Mouse (Mus musculus) megakaryocyte, embryonic 14.5 days (primary cell): ENCODE data around the gene Podnl1. TPM values are rescaled to one million over a fixed set of nuclear protein-coding genes. Genes with fewer than 3 reads are reported as not detected.

Source experiments
- H3K27me3 ChIP-seq: replicated peaks from 2 replicates; pipeline ENCODE3; 2012; ENCODE audit warnings: inconsistent platforms
- H3K36me3 ChIP-seq: replicated peaks from 2 replicates; pipeline ENCODE3; 2012; ENCODE audit warnings: low read length, inconsistent platforms, mixed read lengths
- H3K4me1 ChIP-seq: 2 replicates; pipeline ENCODE4 v1.6.1; 2012; ENCODE audit warnings: inconsistent platforms
- H3K4me3 ChIP-seq: replicated peaks from 2 replicates; pipeline ENCODE3; 2012; ENCODE audit warnings: moderate library complexity, mild to moderate bottlenecking, inconsistent platforms
- H3K9me3 ChIP-seq: 2 replicates; pipeline ENCODE4 v1.6.1; 2012; ENCODE audit warnings: inconsistent platforms
- FLI1 ChIP-seq: IDR thresholded peaks from 2 replicates; pipeline ENCODE4 v1.6.1; 2012; ENCODE audit warnings: low read length, inconsistent platforms, mixed read lengths
- GATA1 ChIP-seq: IDR thresholded peaks from 3 replicates; pipeline ENCODE4 v1.6.1; 2012; ENCODE audit warnings: mixed read lengths, low read length, inconsistent platforms, borderline replicate concordance
- polyA plus RNA-seq: library from polyadenylated mRNA; stranded (reverse); fragments of >175 nt; gene quantifications from 2 replicates; pipeline ENCODE4 v1.2.3, GENCODE M21; 2012; ENCODE audit warnings: low replicate concordance; ENCODE audit not compliant: insufficient read depth

Gene Podnl1
- polyA plus RNA-seq, 1 experiment = 0.75 TPM

DNA sequence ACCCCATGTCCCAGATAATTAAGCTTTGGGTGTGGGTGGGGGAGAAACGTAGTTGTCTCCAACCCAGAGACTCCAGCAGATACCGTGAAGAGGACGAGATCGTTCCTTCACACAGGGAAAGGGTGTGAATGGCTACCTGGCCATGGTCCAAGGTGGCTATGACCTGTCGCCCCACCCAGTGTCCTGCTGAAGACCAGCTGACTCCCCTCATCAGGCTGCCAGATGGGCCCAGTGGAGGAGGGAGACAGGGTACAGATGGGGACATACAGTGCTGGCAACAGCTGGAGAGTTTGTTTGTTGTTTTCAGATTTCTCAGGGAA lies 22.7 kb downstream of the Podnl1 start:
- Histone ChIP-seq H3K4me1 (peaks cover 58% of the 10 kb centered on the region), H3K36me3 (peaks cover 28% of the 10 kb centered on the region), H3K9me3 (no peaks in the 10 kb centered on the region), H3K4me3 (peak overlapping the region; percentile 82), H3K27me3 (no peaks in the 10 kb centered on the region)
- TF ChIP-seq GATA1 = no peak
- no peak for TF ChIP-seq FLI1

DNA sequence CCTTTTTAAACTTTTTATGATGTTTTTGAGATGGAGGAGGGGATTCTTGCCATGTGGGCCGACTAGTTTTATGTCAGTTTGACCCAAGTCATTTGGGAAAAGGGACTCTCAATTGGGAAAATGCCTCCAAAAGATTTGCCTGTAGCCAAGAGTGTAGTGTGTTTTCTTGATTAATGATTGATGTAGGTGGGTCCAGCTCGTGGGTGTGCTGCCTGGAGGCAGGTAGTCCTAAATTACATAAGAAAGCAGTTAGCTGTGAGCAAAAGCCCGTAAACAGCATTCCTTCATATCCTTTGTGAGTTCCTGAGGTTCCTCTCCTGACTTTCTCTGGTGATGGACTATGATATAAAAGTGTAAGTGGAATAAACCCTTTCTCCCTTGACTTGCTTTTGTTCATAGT lies 23.4 kb downstream of the Podnl1 start:
- Histone ChIP-seq H3K36me3 (peaks cover 21% of the 10 kb centered on the region), H3K4me1 (peaks cover 58% of the 10 kb centered on the region), H3K9me3 (no peaks in the 10 kb centered on the region), H3K4me3 (no peak overlapping the region), H3K27me3 (no peaks in the 10 kb centered on the region)
- TF ChIP-seq GATA1 (no peak), FLI1 (no peak)

DNA sequence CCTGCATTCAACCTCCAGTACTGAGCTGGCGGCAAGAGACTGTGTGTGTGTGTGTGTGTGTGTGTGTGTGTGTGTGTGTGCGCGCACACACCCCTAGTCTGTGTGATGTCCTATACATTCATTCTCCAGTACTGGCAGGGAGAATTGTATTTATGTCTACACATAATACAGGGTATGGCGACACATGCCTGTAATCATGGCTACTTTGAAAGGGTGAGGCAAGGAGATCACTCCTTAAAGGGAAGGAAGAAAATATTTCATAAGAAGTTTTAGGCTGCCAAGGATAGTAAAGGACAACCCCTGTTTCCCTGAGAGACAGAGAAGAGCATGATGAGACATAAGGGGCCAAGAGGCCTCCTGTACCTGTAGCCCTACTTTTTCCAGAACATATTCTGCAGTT lies 31.8 kb downstream of the Podnl1 start:
- Histone ChIP-seq H3K4me1 (peaks cover 5% of the 10 kb centered on the region; the same call in 1 of the 2 replicates), H3K27me3 (peaks cover 14% of the 10 kb centered on the region), H3K36me3 (no peaks in the 10 kb centered on the region)

DNA sequence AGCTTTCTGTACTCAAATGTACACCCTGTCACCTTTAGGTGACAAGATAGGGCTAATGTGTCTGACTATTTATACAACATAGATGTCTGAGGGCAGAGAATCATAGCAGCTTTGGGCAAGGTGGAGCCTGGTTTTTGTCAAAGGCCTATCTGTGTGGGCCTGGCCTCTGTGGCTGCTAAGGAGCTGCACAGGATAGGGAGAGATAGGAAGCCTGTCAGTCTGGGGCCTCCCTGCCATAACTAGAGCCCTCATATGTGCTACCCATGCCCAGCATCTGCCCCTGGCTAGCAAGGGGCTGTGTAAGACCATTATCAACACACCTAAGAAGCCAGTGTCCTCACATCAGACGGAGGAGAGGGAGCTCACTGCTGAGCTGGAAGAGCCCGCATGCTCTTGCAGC lies 41.9 kb downstream of the Podnl1 start:
- no peak overlapping the region for H3K4me3 ChIP-seq
- H3K9me3 ChIP-seq = no peaks in the 10 kb centered on the region
- peaks cover 74% of the 10 kb centered on the region for H3K4me1 ChIP-seq
- H3K27me3 ChIP-seq = peaks cover 20% of the 10 kb centered on the region
- TF ChIP-seq GATA1 (no peak), FLI1 (no peak)
- H3K36me3 ChIP-seq = peaks cover 5% of the 10 kb centered on the region

More for the DNA sequence above, 31.8 kb downstream of the Podnl1 start:
- no peaks in the 10 kb centered on the region for H3K9me3 ChIP-seq
- H3K4me3 ChIP-seq = no peak overlapping the region
- TF ChIP-seq FLI1 = no peak
- no peak for TF ChIP-seq GATA1

DNA sequence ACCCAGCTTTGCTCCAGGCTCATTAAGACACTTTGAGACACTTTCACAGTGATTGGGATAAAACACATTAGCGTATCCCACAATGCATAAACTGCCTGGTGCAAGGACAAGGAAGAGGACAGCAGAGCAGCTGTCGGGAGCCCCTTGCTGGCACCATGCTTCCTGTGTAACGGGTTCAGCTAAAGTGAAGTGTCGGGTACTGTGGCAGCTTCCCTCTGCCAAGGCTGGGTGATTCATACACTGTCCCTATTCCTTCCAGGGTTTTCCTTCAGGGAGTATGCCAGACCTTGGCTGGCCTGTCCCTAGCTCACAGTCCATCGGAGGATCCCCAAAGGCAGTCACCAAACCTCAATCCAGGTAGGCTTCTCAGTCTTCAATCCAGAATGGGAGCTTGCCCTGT lies 44.3 kb downstream of the Podnl1 start:
- TF ChIP-seq GATA1 = no peak
- no peak for TF ChIP-seq FLI1
- Histone ChIP-seq H3K4me3 (no peak overlapping the region), H3K4me1 (peaks cover 77% of the 10 kb centered on the region), H3K36me3 (peaks cover 16% of the 10 kb centered on the region), H3K27me3 (peaks cover 23% of the 10 kb centered on the region), H3K9me3 (no peaks in the 10 kb centered on the region)

DNA sequence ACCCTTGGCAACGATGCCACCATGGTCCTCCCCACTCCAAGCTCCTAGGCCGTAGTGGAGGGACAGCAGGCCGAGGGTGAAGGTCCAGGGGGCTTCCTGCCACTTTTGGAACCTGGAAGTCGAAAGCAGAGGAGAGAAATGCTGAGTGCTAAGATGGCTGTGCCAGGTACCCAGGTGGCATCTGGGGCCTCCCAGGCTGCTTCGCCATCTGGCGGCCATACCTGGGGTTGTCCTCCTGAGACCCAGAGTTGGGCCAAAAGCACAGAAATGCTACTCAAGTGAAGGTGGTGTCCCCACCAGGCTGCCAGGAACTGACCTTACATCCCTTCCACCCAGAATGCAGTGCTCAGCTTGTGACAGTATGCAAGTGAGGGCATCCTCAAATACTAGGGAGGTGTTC lies 48.1 kb downstream of the Podnl1 start:
- Histone ChIP-seq H3K4me3 (no peak overlapping the region), H3K27me3 (peaks cover 11% of the 10 kb centered on the region), H3K9me3 (no peaks in the 10 kb centered on the region), H3K4me1 (peaks cover 61% of the 10 kb centered on the region), H3K36me3 (peaks cover 16% of the 10 kb centered on the region)
- TF ChIP-seq FLI1 (no peak), GATA1 (no peak)

DNA sequence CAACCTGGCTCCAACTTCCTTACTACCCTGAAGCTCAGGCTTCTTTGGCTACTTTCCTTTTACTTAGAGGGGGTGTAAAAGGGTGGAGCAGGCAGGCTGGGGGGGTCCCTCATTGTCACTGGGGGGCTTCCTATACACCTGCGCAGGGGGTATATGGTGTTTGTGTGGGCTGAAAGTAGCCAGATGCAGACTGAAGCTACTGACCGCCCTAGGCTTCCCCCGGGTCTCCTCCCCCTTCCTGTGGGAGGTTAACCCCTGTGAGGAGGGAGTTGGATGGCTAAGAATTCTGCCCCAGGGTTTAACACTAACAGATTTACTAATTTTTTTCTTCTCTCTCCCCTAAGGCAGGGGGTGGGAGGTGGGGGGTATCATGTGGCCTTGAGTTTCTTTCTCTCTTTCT lies 50.8 kb downstream of the Podnl1 start:
- no peaks in the 10 kb centered on the region for H3K9me3 ChIP-seq
- no peak overlapping the region for H3K4me3 ChIP-seq
- no peak for TF ChIP-seq FLI1
- H3K36me3 ChIP-seq = peaks cover 16% of the 10 kb centered on the region
- H3K4me1 ChIP-seq = peaks cover 52% of the 10 kb centered on the region
- H3K27me3 ChIP-seq = peaks cover 6% of the 10 kb centered on the region

DNA sequence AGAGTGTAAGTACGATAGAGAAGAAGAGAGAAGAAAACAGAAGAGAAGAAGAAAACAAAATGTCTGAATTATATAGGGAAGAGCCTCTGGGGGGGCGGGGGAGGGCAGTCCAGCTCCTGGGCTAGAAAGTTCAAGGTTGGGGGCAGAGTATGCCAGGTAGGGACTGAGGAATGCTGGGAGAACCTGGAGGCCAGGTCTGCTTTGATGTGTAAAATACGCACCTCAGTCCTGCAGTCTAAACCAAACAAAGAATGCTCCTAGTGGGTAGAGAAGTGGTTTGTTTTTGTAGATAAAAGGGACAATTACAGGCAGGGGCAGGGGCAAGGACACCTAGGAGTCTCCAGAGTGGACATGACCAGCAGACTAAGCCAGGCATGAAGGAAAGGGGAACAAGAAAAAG lies 51.6 kb downstream of the Podnl1 start:
- H3K36me3 ChIP-seq = peaks cover 12% of the 10 kb centered on the region
- no peak for TF ChIP-seq FLI1
- TF ChIP-seq GATA1 = no peak
- H3K27me3 ChIP-seq = peaks cover 8% of the 10 kb centered on the region
- H3K4me3 ChIP-seq = no peak overlapping the region
- no peaks in the 10 kb centered on the region for H3K9me3 ChIP-seq
- peaks cover 44% of the 10 kb centered on the region for H3K4me1 ChIP-seq

DNA sequence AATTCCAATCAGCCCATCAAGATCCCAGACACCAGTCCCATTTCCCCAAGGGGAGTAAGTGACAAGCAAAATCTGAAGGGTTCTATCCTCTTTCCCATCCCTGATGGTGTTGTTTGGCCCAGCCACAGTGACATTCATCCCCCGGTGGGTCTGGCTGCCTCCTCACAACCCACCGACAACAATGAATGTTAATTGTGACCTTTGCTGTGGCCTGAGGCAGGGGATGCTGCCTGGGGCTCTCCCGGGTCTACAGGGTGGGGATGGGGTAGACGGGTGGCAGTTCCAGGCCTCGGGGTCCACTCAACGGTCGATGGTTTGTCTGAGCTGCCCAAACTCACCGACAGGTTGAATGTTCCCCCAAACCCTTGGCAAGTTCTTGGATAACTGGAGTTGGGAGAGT lies 52.8 kb downstream of the Podnl1 start:
- Histone ChIP-seq H3K9me3 (no peaks in the 10 kb centered on the region), H3K4me1 (peaks cover 42% of the 10 kb centered on the region)

DNA sequence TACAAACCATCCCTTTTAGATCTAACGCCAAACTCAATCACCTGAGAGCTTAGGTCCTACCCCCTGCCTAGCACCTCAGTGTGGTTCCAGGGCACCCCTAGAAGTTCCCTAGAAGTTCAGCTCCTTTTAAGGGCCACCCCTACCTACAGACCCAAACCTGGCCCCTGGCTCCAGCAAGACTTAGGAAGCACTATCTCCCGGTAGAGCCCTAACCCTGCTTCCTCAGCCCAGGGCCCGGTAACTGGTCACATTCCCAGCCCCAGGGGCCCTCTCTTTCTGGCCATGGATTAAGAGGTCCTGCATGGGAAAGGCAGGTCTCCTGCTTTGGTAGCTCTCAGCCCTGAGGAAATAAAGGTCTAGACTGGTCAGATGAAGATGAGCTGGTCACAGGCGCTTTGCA lies 54.2 kb downstream of the Podnl1 start:
- Histone ChIP-seq H3K4me1 (peaks cover 51% of the 10 kb centered on the region), H3K4me3 (no peak overlapping the region), H3K36me3 (no peaks in the 10 kb centered on the region), H3K27me3 (peaks cover 29% of the 10 kb centered on the region), H3K9me3 (peaks cover 5% of the 10 kb centered on the region; the same call in 1 of the 2 replicates)
- no peak for TF ChIP-seq FLI1
- TF ChIP-seq GATA1 = no peak

More for the DNA sequence above, 52.8 kb downstream of the Podnl1 start:
- no peak for TF ChIP-seq FLI1
- TF ChIP-seq GATA1 = no peak
- peaks cover 6% of the 10 kb centered on the region for H3K36me3 ChIP-seq
- no peak overlapping the region for H3K4me3 ChIP-seq
- peaks cover 16% of the 10 kb centered on the region for H3K27me3 ChIP-seq

DNA sequence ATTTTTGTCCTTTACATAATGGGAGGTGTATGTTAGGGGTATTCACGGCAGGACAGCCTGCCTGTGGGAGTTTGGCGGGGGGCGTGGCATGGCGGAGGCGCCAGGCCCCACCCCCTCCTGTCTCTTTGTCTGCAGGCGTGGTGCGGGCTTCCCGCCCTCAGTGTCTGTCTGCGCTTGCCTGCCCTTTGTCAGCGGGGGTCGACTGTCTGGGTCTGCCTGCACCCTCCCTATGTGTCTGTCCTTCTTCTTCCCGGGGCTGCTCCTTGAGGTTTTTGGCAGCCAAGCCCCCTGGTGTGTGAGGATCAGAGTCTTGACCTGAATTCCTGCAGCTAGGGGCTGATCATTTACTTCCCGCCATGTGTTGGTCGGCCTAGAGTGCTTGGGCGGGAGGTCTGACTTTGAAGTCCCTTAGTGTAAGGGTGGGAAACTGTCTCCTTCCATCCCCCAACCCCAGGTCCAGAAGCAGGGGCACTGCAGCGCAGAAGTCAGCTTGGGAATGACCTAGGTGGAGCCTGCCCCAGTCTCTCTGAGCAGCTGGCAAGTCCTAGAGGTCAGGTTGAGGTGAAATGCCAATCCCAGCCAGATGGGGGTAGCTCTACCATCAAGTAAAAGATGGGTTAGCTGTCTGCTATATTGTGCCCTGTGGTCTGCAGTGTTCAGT lies 54.9 kb downstream of the Podnl1 start:
- TF ChIP-seq FLI1 (no peak), GATA1 (no peak)
- peaks cover 3% of the 10 kb centered on the region for H3K36me3 ChIP-seq
- no peak overlapping the region for H3K4me3 ChIP-seq
- H3K4me1 ChIP-seq = peaks cover 51% of the 10 kb centered on the region
- H3K9me3 ChIP-seq = peaks cover 9% of the 10 kb centered on the region; the same call in 1 of the 2 replicates
- peaks cover 33% of the 10 kb centered on the region for H3K27me3 ChIP-seq

Other genes starting within 250 kb of the Podnl1 start
- gene Adgrl1, start 225.9 kb upstream of the Podnl1 start, polyA plus RNA-seq = 6.8 and 10.5 TPM in 2 replicates
- not detected in 2 replicates for gene Gm10644, start 170.8 kb upstream of the Podnl1 start, polyA plus RNA-seq
- gene Asf1b, start 170.5 kb upstream of the Podnl1 start, polyA plus RNA-seq = 38.1 and 95.4 TPM in 2 replicates
- gene Prkaca, start 153.0 kb upstream of the Podnl1 start, polyA plus RNA-seq = 25.3 and 30.8 TPM in 2 replicates
- gene Samd1, start 128.3 kb upstream of the Podnl1 start, polyA plus RNA-seq = 72.0 and 104 TPM in 2 replicates
- 0.75 and 2.7 TPM in 2 replicates for gene 1700067K01Rik, start 124.5 kb upstream of the Podnl1 start, polyA plus RNA-seq
- not detected in 2 replicates for gene 2210011C24Rik, start 113.8 kb upstream of the Podnl1 start, polyA plus RNA-seq
- not detected in 2 replicates for gene Palm3, start 104.5 kb upstream of the Podnl1 start, polyA plus RNA-seq
- gene Il27ra, start 83.4 kb upstream of the Podnl1 start, polyA plus RNA-seq = 7.7 and 7.9 TPM in 2 replicates
- 0.31 TPM in 1 of 2 replicates, not detected in the other for gene Rln3, start 81.0 kb upstream of the Podnl1 start, polyA plus RNA-seq
- gene Gm10643, start 60.9 kb upstream of the Podnl1 start, polyA plus RNA-seq = not detected in 2 replicates
- 35.9 and 36.0 TPM in 2 replicates for gene Rfx1, start 59.2 kb upstream of the Podnl1 start, polyA plus RNA-seq
- 28.7 and 79.3 TPM in 2 replicates for gene Dcaf15, start 21.2 kb upstream of the Podnl1 start, polyA plus RNA-seq
- 28.0 and 32.7 TPM in 2 replicates for gene Cc2d1a, start 21.9 kb downstream of the Podnl1 start, polyA plus RNA-seq
- 0.72 TPM in 1 of 2 replicates, not detected in the other for gene 4930432K21Rik, start 22.0 kb downstream of the Podnl1 start, polyA plus RNA-seq
- 0.87 TPM in 1 of 2 replicates, not detected in the other for gene Nanos3, start 59.2 kb downstream of the Podnl1 start, polyA plus RNA-seq
- gene Zswim4, start 111.1 kb downstream of the Podnl1 start, polyA plus RNA-seq = 14.1 and 16.0 TPM in 2 replicates
- 80.4 and 326 TPM in 2 replicates for gene D8Ertd738e, start 123.7 kb downstream of the Podnl1 start, polyA plus RNA-seq
- gene Mri1, start 131.3 kb downstream of the Podnl1 start, polyA plus RNA-seq = 106 and 208 TPM in 2 replicates
- 4.8 and 20.9 TPM in 2 replicates for gene Ccdc130, start 144.4 kb downstream of the Podnl1 start, polyA plus RNA-seq